Mouse (Mus musculus): Measurements from ENCODE around the gene Rassf3. TPM values are rescaled to one million over a fixed set of nuclear protein-coding genes. Genes with fewer than 3 reads are reported as not detected.

Gene Rassf3
- polyA plus RNA-seq, 2 experiments, result 20.7 to 23.2 TPM

- no peaks in the 10 kb centered on the region for H3K4me1 ChIP-seq (ENCODE audit: control insufficient read depth, insufficient read depth, low read length)
- H3K27ac ChIP-seq (replicated peaks; ENCODE audit: low read depth, low read length), result no peak overlapping the region
- H3K4me3 ChIP-seq (replicated peaks; ENCODE audit: low read length), result no peak overlapping the region
- ATAC-seq (ENCODE audit: low FRiP score, low read depth) (no peak), DNase-seq (ENCODE audit: low spot score) (no peak)
- H3K9me3 ChIP-seq (ENCODE audit: control insufficient read depth, low read length), result no peaks in the 10 kb centered on the region
- no peaks in the 10 kb centered on the region for H3K36me3 ChIP-seq (ENCODE audit: control insufficient read depth, insufficient read depth, low read length)
- 94% methylated on average over 6 of the region's 6 CpGs for WGBS
- no peak for TF ChIP-seq POLR2A (IDR thresholded peaks at IDR 0.05; ENCODE audit: borderline replicate concordance, extremely low read depth, insufficient read depth, insufficient read length)
- no peak overlapping the region for H3K9ac ChIP-seq (ENCODE audit: low read depth, low read length, severe bottlenecking)
- no peaks in the 10 kb centered on the region for H3K27me3 ChIP-seq (ENCODE audit: control insufficient read depth, insufficient read depth, low read length)
- no peak overlapping the region for H3K4me2 ChIP-seq (replicated peaks; ENCODE audit: low read depth, low read length, severe bottlenecking)
Observed at GRCm38 (mm10) chr10:121489941-121490340, 13.8 kb upstream of the Rassf3 start.

- H3K4me1 ChIP-seq (ENCODE audit: control insufficient read depth, insufficient read depth, low read length), result no peaks in the 10 kb centered on the region
- no peak for ATAC-seq (ENCODE audit: low FRiP score, low read depth)
- WGBS, result 90% methylated on average over 14 of the region's 14 CpGs
Observed at GRCm38 (mm10) chr10:121488623-121489299, 12.6 kb upstream of the Rassf3 start.

GRCm38 (mm10) chr10:121487716-121488115 is 11.6 kb upstream of the Rassf3 start:
- H3K36me3 ChIP-seq (ENCODE audit: control insufficient read depth, insufficient read depth, low read length), result no peaks in the 10 kb centered on the region
- no peak for TF ChIP-seq POLR2A (IDR thresholded peaks at IDR 0.05; ENCODE audit: borderline replicate concordance, extremely low read depth, insufficient read depth, insufficient read length)
- DNase-seq (ENCODE audit: low spot score), result no peak
- no peak overlapping the region for H3K27ac ChIP-seq (replicated peaks; ENCODE audit: low read depth, low read length)
- no peaks in the 10 kb centered on the region for H3K27me3 ChIP-seq (ENCODE audit: control insufficient read depth, insufficient read depth, low read length)
- H3K4me1 ChIP-seq (ENCODE audit: control insufficient read depth, insufficient read depth, low read length), result no peaks in the 10 kb centered on the region
- ATAC-seq (ENCODE audit: low FRiP score, low read depth), result no peak
- no peaks in the 10 kb centered on the region for H3K9me3 ChIP-seq (ENCODE audit: control insufficient read depth, low read length)
- no peak overlapping the region for H3K4me3 ChIP-seq (replicated peaks; ENCODE audit: low read length)
- WGBS, result 60% methylated on average over 4 of the region's 4 CpGs
- no peak overlapping the region for H3K9ac ChIP-seq (ENCODE audit: low read depth, low read length, severe bottlenecking)
- H3K4me2 ChIP-seq (replicated peaks; ENCODE audit: low read depth, low read length, severe bottlenecking), result no peak overlapping the region

More at GRCm38 (mm10) chr10:121488623-121489299, 12.6 kb upstream of the Rassf3 start:
- Histone ChIP-seq H3K4me2 (replicated peaks; ENCODE audit: low read depth, low read length, severe bottlenecking) (no peak overlapping the region), H3K36me3 (ENCODE audit: control insufficient read depth, insufficient read depth, low read length) (no peaks in the 10 kb centered on the region), H3K9me3 (ENCODE audit: control insufficient read depth, low read length) (no peaks in the 10 kb centered on the region), H3K9ac (ENCODE audit: low read depth, low read length, severe bottlenecking) (no peak overlapping the region), H3K27me3 (ENCODE audit: control insufficient read depth, insufficient read depth, low read length) (no peaks in the 10 kb centered on the region), H3K27ac (replicated peaks; ENCODE audit: low read depth, low read length) (no peak overlapping the region), H3K4me3 (replicated peaks; ENCODE audit: low read length) (no peak overlapping the region)
- DNase-seq (ENCODE audit: low spot score), result no peak
- TF ChIP-seq POLR2A (IDR thresholded peaks at IDR 0.05; ENCODE audit: borderline replicate concordance, extremely low read depth, insufficient read depth, insufficient read length), result no peak

GRCm38 (mm10) chr10:121486350-121486749 is 10.2 kb upstream of the Rassf3 start:
- DNase-seq (ENCODE audit: low spot score) (no peak), ATAC-seq (ENCODE audit: low FRiP score, low read depth) (no peak)
- Histone ChIP-seq H3K4me3 (replicated peaks; ENCODE audit: low read length) (no peak overlapping the region), H3K4me2 (replicated peaks; ENCODE audit: low read depth, low read length, severe bottlenecking) (no peak overlapping the region), H3K27ac (replicated peaks; ENCODE audit: low read depth, low read length) (no peak overlapping the region), H3K36me3 (ENCODE audit: control insufficient read depth, insufficient read depth, low read length) (no peaks in the 10 kb centered on the region), H3K9ac (ENCODE audit: low read depth, low read length, severe bottlenecking) (no peak overlapping the region), H3K4me1 (ENCODE audit: control insufficient read depth, insufficient read depth, low read length) (no peaks in the 10 kb centered on the region), H3K27me3 (ENCODE audit: control insufficient read depth, insufficient read depth, low read length) (no peaks in the 10 kb centered on the region), H3K9me3 (ENCODE audit: control insufficient read depth, low read length) (no peaks in the 10 kb centered on the region)
- TF ChIP-seq POLR2A (IDR thresholded peaks at IDR 0.05; ENCODE audit: borderline replicate concordance, extremely low read depth, insufficient read depth, insufficient read length), result no peak
- 92% methylated on average over 9 of the region's 9 CpGs for WGBS

GRCm38 (mm10) chr10:121483364-121483763 is 7.2 kb upstream of the Rassf3 start:
- ATAC-seq (ENCODE audit: low FRiP score, low read depth), result no peak
- WGBS, result 66% methylated on average over 1 of the region's 1 CpGs

More at GRCm38 (mm10) chr10:121483364-121483763, 7.2 kb upstream of the Rassf3 start:
- H3K27me3 ChIP-seq (ENCODE audit: control insufficient read depth, insufficient read depth, low read length), result no peaks in the 10 kb centered on the region
- no peak for TF ChIP-seq POLR2A (IDR thresholded peaks at IDR 0.05; ENCODE audit: borderline replicate concordance, extremely low read depth, insufficient read depth, insufficient read length)
- H3K9me3 ChIP-seq (ENCODE audit: control insufficient read depth, low read length), result no peaks in the 10 kb centered on the region
- H3K4me1 ChIP-seq (ENCODE audit: control insufficient read depth, insufficient read depth, low read length), result no peaks in the 10 kb centered on the region
- no peak overlapping the region for H3K4me3 ChIP-seq (replicated peaks; ENCODE audit: low read length)
- H3K9ac ChIP-seq (ENCODE audit: low read depth, low read length, severe bottlenecking), result no peak overlapping the region
- H3K27ac ChIP-seq (replicated peaks; ENCODE audit: low read depth, low read length), result no peak overlapping the region
- DNase-seq (ENCODE audit: low spot score), result no peak
- H3K36me3 ChIP-seq (ENCODE audit: control insufficient read depth, insufficient read depth, low read length), result no peaks in the 10 kb centered on the region
- H3K4me2 ChIP-seq (replicated peaks; ENCODE audit: low read depth, low read length, severe bottlenecking), result no peak overlapping the region
